Mouse (Mus musculus): ENCODE results near the gene Bcar1. TPM values are rescaled to one million over a fixed set of nuclear protein-coding genes. Genes with fewer than 3 reads are reported as not detected.

Bcar1 gene
- polyA plus RNA-seq, 1 experiment: 20.4 TPM

- H3K27ac ChIP-seq (ENCODE audit: insufficient read depth, low read length): no peak overlapping the region
Measured at GRCm38 (mm10) chr8:111705222-111705621, 38.4 kb downstream of the Bcar1 start.

GRCm38 (mm10) chr8:111704585-111704984 lies 39.0 kb downstream of the Bcar1 start:
- WGBS: 95% methylated on average over 12 of the region's 12 CpGs
- TF ChIP-seq POLR2A (IDR thresholded peaks at IDR 0.05; ENCODE audit: low read depth, low read length) (no peak), CTCF (IDR thresholded peaks at IDR 0.05; ENCODE audit: extremely low read depth, insufficient read depth, insufficient read length, insufficient replicate concordance) (no peak)
- DNase-seq (ENCODE audit: low read depth in 1 of 2, low spot score in 2 of 2): no peak

More at GRCm38 (mm10) chr8:111705222-111705621, 38.4 kb downstream of the Bcar1 start:
- no peaks in the 10 kb centered on the region for H3K36me3 ChIP-seq (ENCODE audit: control insufficient read depth, insufficient read depth, low read length)
- no peak for DNase-seq (ENCODE audit: low read depth in 1 of 2, low spot score in 2 of 2)
- TF ChIP-seq CTCF (IDR thresholded peaks at IDR 0.05; ENCODE audit: extremely low read depth, insufficient read depth, insufficient read length, insufficient replicate concordance): no peak
- TF ChIP-seq POLR2A (IDR thresholded peaks at IDR 0.05; ENCODE audit: low read depth, low read length): no peak
- H3K4me3 ChIP-seq (ENCODE audit: extremely low read depth, insufficient read depth, insufficient read length): no peak overlapping the region
- no peaks in the 10 kb centered on the region for H3K4me1 ChIP-seq (ENCODE audit: control insufficient read depth, insufficient read depth, insufficient read length)
- 74% methylated on average over 3 of the region's 3 CpGs for whole genome bisulfite sequencing
- H3K27me3 ChIP-seq (ENCODE audit: control insufficient read depth, insufficient read depth, low read length): no peaks in the 10 kb centered on the region; the same call in 1 of the 2 replicates

DNA sequence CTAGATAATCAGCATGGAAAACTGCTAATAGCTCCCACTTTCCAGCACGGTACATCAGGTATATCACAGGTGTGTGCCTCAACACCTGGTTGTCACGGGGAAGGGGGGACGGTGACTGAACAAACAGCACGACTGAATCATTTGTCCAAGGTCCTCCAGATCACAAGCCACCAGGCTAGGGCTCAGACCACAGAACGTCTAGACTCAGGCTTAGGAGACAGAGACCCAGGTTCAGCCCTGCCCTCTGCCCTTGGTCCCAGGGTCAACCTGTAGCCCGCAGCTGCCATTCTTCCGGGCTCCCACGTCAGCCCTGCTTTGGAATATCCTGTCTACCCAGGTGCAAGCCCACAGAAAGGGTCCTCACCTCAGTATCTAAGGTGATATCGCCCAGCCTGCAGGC lies 42.2 kb downstream of the Bcar1 start:
- Histone ChIP-seq H3K36me3 (ENCODE audit: control insufficient read depth, insufficient read depth, low read length) (no peaks in the 10 kb centered on the region), H3K27me3 (ENCODE audit: control insufficient read depth, insufficient read depth, low read length) (no peaks in the 10 kb centered on the region), H3K4me3 (ENCODE audit: extremely low read depth, insufficient read depth, insufficient read length) (no peak overlapping the region), H3K4me1 (ENCODE audit: control insufficient read depth, insufficient read depth, insufficient read length) (no peaks in the 10 kb centered on the region), H3K27ac (ENCODE audit: insufficient read depth, low read length) (no peak overlapping the region)
- WGBS: 82% methylated on average over 9 of the region's 9 CpGs
- no peak for DNase-seq (ENCODE audit: low read depth in 1 of 2, low spot score in 2 of 2)
- TF ChIP-seq CTCF (IDR thresholded peaks at IDR 0.05; ENCODE audit: extremely low read depth, insufficient read depth, insufficient read length, insufficient replicate concordance) (no peak), POLR2A (IDR thresholded peaks at IDR 0.05; ENCODE audit: low read depth, low read length) (no peak)

More at GRCm38 (mm10) chr8:111704585-111704984, 39.0 kb downstream of the Bcar1 start:
- Histone ChIP-seq H3K4me1 (ENCODE audit: control insufficient read depth, insufficient read depth, insufficient read length) (no peaks in the 10 kb centered on the region), H3K27me3 (ENCODE audit: control insufficient read depth, insufficient read depth, low read length) (no peaks in the 10 kb centered on the region; the same call in 1 of the 2 replicates), H3K36me3 (ENCODE audit: control insufficient read depth, insufficient read depth, low read length) (no peaks in the 10 kb centered on the region), H3K27ac (ENCODE audit: insufficient read depth, low read length) (no peak overlapping the region), H3K4me3 (ENCODE audit: extremely low read depth, insufficient read depth, insufficient read length) (no peak overlapping the region)

GRCm38 (mm10) chr8:111700740-111701139 lies 42.9 kb downstream of the Bcar1 start:
- 81% methylated on average over 5 of the region's 5 CpGs for WGBS
- Histone ChIP-seq H3K4me3 (ENCODE audit: extremely low read depth, insufficient read depth, insufficient read length) (no peak overlapping the region), H3K4me1 (ENCODE audit: control insufficient read depth, insufficient read depth, insufficient read length) (no peaks in the 10 kb centered on the region), H3K27me3 (ENCODE audit: control insufficient read depth, insufficient read depth, low read length) (no peaks in the 10 kb centered on the region), H3K27ac (ENCODE audit: insufficient read depth, low read length) (no peak overlapping the region), H3K36me3 (ENCODE audit: control insufficient read depth, insufficient read depth, low read length) (no peaks in the 10 kb centered on the region)
- TF ChIP-seq POLR2A (IDR thresholded peaks at IDR 0.05; ENCODE audit: low read depth, low read length) (no peak), CTCF (IDR thresholded peaks at IDR 0.05; ENCODE audit: extremely low read depth, insufficient read depth, insufficient read length, insufficient replicate concordance) (no peak)
- no peak for DNase-seq (ENCODE audit: low read depth in 1 of 2, low spot score in 2 of 2)

DNA sequence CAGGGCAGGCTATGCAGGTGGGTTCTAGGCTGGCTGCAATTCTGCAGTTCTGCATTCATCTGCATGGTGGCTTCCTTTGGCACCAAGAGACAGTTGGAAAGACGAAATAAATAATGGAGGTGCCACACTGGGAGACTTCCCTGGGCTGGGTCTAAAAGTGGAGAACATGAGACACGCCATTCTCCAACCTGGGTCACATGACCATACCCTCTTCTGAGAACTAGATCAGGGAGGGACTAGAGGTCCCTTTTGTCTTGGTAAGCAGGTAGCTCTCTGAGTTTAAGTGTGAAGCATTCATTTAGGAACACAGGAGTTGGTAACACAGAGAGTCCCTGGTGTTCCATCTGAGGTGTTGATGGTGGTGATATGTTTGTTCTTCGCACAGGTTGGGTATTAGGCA lies 43.4 kb downstream of the Bcar1 start:
- Histone ChIP-seq H3K27me3 (ENCODE audit: control insufficient read depth, insufficient read depth, low read length) (no peaks in the 10 kb centered on the region), H3K36me3 (ENCODE audit: control insufficient read depth, insufficient read depth, low read length) (no peaks in the 10 kb centered on the region), H3K27ac (ENCODE audit: insufficient read depth, low read length) (no peak overlapping the region), H3K4me3 (ENCODE audit: extremely low read depth, insufficient read depth, insufficient read length) (no peak overlapping the region), H3K4me1 (ENCODE audit: control insufficient read depth, insufficient read depth, insufficient read length) (no peaks in the 10 kb centered on the region)
- no peak for DNase-seq (ENCODE audit: low read depth in 1 of 2, low spot score in 2 of 2)
- WGBS: 78% methylated on average over 3 of the region's 3 CpGs
- TF ChIP-seq CTCF (IDR thresholded peaks at IDR 0.05; ENCODE audit: extremely low read depth, insufficient read depth, insufficient read length, insufficient replicate concordance) (no peak), POLR2A (IDR thresholded peaks at IDR 0.05; ENCODE audit: low read depth, low read length) (no peak)

GRCm38 (mm10) chr8:111699035-111699434 lies 44.6 kb downstream of the Bcar1 start:
- no peak overlapping the region for H3K27ac ChIP-seq (ENCODE audit: insufficient read depth, low read length)
- no peak for DNase-seq (ENCODE audit: low read depth in 1 of 2, low spot score in 2 of 2)
- TF ChIP-seq POLR2A (IDR thresholded peaks at IDR 0.05; ENCODE audit: low read depth, low read length) (no peak), CTCF (IDR thresholded peaks at IDR 0.05; ENCODE audit: extremely low read depth, insufficient read depth, insufficient read length, insufficient replicate concordance) (no peak)
- no peak overlapping the region for H3K4me3 ChIP-seq (ENCODE audit: extremely low read depth, insufficient read depth, insufficient read length)
- 13% methylated on average over 1 of the region's 1 CpGs for WGBS
- no peaks in the 10 kb centered on the region for H3K27me3 ChIP-seq (ENCODE audit: control insufficient read depth, insufficient read depth, low read length)
- no peaks in the 10 kb centered on the region for H3K4me1 ChIP-seq (ENCODE audit: control insufficient read depth, insufficient read depth, insufficient read length)
- H3K36me3 ChIP-seq (ENCODE audit: control insufficient read depth, insufficient read depth, low read length): no peaks in the 10 kb centered on the region

DNA sequence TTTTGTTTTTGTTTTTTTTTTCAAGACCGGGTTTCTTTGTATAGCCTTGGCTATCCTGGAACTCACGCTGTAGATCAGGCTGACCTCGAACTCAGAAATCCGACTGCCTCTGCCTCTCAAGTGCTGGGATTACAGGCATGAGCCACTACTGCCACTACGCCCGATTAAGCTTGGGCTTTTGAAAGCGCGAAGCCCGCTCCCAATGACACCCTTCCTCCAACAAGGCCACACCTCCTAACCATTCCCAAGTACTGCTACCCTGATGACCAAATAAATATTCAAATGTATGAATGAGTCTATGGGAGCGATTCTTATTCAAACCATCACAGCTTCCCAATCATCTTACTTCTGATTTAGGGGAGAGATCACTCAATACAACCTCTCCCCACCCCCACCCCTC lies 46.0 kb downstream of the Bcar1 start:
- Histone ChIP-seq H3K36me3 (ENCODE audit: control insufficient read depth, insufficient read depth, low read length) (no peaks in the 10 kb centered on the region), H3K4me1 (ENCODE audit: control insufficient read depth, insufficient read depth, insufficient read length) (no peaks in the 10 kb centered on the region), H3K27me3 (ENCODE audit: control insufficient read depth, insufficient read depth, low read length) (no peaks in the 10 kb centered on the region), H3K4me3 (ENCODE audit: extremely low read depth, insufficient read depth, insufficient read length) (no peak overlapping the region), H3K27ac (ENCODE audit: insufficient read depth, low read length) (no peak overlapping the region)
- TF ChIP-seq POLR2A (IDR thresholded peaks at IDR 0.05; ENCODE audit: low read depth, low read length): no peak
- no peak for TF ChIP-seq CTCF (IDR thresholded peaks at IDR 0.05; ENCODE audit: extremely low read depth, insufficient read depth, insufficient read length, insufficient replicate concordance)
- 86% methylated on average over 10 of the region's 10 CpGs for WGBS
- no peak for DNase-seq (ENCODE audit: low read depth in 1 of 2, low spot score in 2 of 2)

All from spleen, adult 2 months (tissue).